Mouse (Mus musculus) MEL (cell line): ENCODE measurements around the gene Tsc2.

Source experiments
- CTCF ChIP-seq, 3 experiments: IDR thresholded peaks in 2 of 3; conservative IDR thresholded peaks in 1 of 3; 2 replicates each; pipeline ENCODE4 v1.5.1; 2011 to 2012; ENCODE audit warnings: low read length in 3 of 3, low read depth in 2 of 3, mild to moderate bottlenecking in 2 of 3, improper control_type of control experiment in 1 of 3, inconsistent platforms in 1 of 3, mixed read lengths in 1 of 3, moderate library complexity in 1 of 3; ENCODE audit not compliant: control insufficient read depth in 1 of 3, insufficient read depth in 1 of 3, poor library complexity in 1 of 3, severe bottlenecking in 1 of 3
- EP300 ChIP-seq, 2 experiments: IDR thresholded peaks; 2 replicates each; pipeline ENCODE4 v1.6.1; 2011; ENCODE audit warnings: improper control_type of control experiment in 2 of 2, low read length in 2 of 2, low read depth in 1 of 2, mild to moderate bottlenecking in 1 of 2
- GATA1 ChIP-seq: IDR thresholded peaks from 2 replicates; pipeline ENCODE4 v1.6.1; 2011; ENCODE audit warnings: low read depth, low read length, improper control_type of control experiment
- KAT2A ChIP-seq: conservative IDR thresholded peaks from 2 replicates; pipeline ENCODE4 v1.6.1; 2012; ENCODE audit warnings: low read depth, low read length, improper control_type of control experiment, inconsistent platforms
- MAX ChIP-seq: IDR thresholded peaks from 2 replicates; pipeline ENCODE4 v1.6.1; 2011; ENCODE audit warnings: low read length, improper control_type of control experiment
- MXI1 ChIP-seq: IDR thresholded peaks from 2 replicates; pipeline ENCODE4 v1.6.1; 2011; ENCODE audit warnings: mild to moderate bottlenecking, low read depth, low read length, improper control_type of control experiment
- NELFE ChIP-seq: IDR thresholded peaks from 2 replicates; pipeline ENCODE4 v1.6.1; 2011; ENCODE audit warnings: low read depth, low read length, improper control_type of control experiment
- POLR2A ChIP-seq, 2 experiments: IDR thresholded peaks; 2 replicates each; pipeline ENCODE4 v1.6.1; 2011 to 2012; ENCODE audit warnings: low read length in 2 of 2, mild to moderate bottlenecking in 2 of 2, control low read depth in 1 of 2, improper control_type of control experiment in 1 of 2, low read depth in 1 of 2, moderate library complexity in 1 of 2; ENCODE audit not compliant: control insufficient read depth in 1 of 2, insufficient read depth in 1 of 2, poor library complexity in 1 of 2
- TCF12 ChIP-seq: IDR thresholded peaks from 2 replicates; pipeline ENCODE4 v1.6.1; 2014; ENCODE audit warnings: low read depth, mild to moderate bottlenecking, inconsistent platforms, low read length, improper control_type of control experiment, moderate library complexity
- UBTF ChIP-seq: IDR thresholded peaks from 2 replicates; pipeline ENCODE4 v1.6.1; 2012; ENCODE audit warnings: low read depth, mild to moderate bottlenecking, inconsistent platforms, low read length, improper control_type of control experiment, moderate library complexity, borderline replicate concordance; ENCODE audit not compliant: insufficient read depth
- ZC3H11A ChIP-seq: IDR thresholded peaks from 2 replicates; pipeline ENCODE4 v1.6.1; 2012; ENCODE audit warnings: low read depth, mild to moderate bottlenecking, inconsistent platforms, low read length, improper control_type of control experiment

GRCm38 (mm10) chr17:24672141-24672540, 39.7 kb upstream of the Tsc2 start:
- TF ChIP-seq MAX = no peak
- no peak for TF ChIP-seq KAT2A
- TF ChIP-seq ZC3H11A = no peak
- no peak for TF ChIP-seq POLR2A (IDR thresholded peaks at IDR 0.05; ENCODE audit: control insufficient read depth in 1 of 2, insufficient read depth in 1 of 2, low read depth in 1 of 2, low read length in 2 of 2, poor library complexity in 1 of 2)
- no peak for TF ChIP-seq CTCF (IDR thresholded peaks at IDR 0.05 in 2 of 3, conservative IDR thresholded peaks at IDR 0.05 in 1 of 3; ENCODE audit: control insufficient read depth in 1 of 3, insufficient read depth in 1 of 3, low read depth in 2 of 3, low read length in 3 of 3, poor library complexity in 1 of 3, severe bottlenecking in 1 of 3)
- TF ChIP-seq EP300 (IDR thresholded peaks at IDR 0.05; ENCODE audit: low read depth in 1 of 2, low read length in 2 of 2) = no peak
- TF ChIP-seq GATA1 = no peak
- TF ChIP-seq UBTF = no peak
- no peak for TF ChIP-seq TCF12
- TF ChIP-seq MXI1 = no peak
- TF ChIP-seq NELFE = no peak
